ENCODE assay signal across 23 mouse cellular contexts in the genomic region with DNA sequence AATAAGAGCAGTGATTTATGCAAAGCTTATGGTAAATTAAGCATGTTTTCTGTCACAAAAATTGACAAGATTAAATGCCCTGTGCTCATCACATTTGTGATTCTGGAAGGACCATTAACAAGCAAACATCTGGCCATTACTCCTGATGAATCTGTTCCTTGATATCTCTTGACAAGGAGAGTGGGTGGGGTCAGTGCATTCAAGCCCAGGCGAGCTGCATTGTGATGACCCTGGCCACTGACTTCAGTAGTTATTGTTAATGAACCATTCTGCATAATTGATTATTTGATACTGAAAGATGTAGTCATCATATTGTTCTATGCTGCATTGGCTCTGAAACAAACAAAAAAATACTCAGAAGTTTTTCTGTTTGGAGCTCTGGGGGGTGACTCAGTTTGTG.
"Had no signal": no experiment of that assay in that cellular context is flagged by ENCODE, and none has a peak within 500 bp of the region (broad histone marks: within the 10 kb centered on the region; RNA-seq: fewer than 3 reads in every experiment).

No protein-coding gene starts in this region.

- H3K4me2 ChIP-seq: heart, embryonic 11.5 days; heart, embryonic 13.5 days; heart, embryonic 15.5 days; hindbrain, embryonic 15.5 days; limb, embryonic 12.5 days; liver, embryonic 11.5 days; liver, embryonic 13.5 days; liver, embryonic 15.5 days had no signal

- H3K27me3 ChIP-seq: heart, embryonic 13.5 days; heart, embryonic 15.5 days; hindbrain, embryonic 15.5 days; limb, embryonic 12.5 days; liver, embryonic 13.5 days; liver, embryonic 15.5 days had no signal

- DNase-seq: gastrocnemius, postnatal 14 days; gastrocnemius, postnatal 36 days; heart, adult 2 months; heart, postnatal 14 days; heart, postnatal 36 days; kidney, adult 11 months; kidney, adult 2 months; kidney, postnatal 10 days; kidney, postnatal 25 days; kidney, postnatal 4 days; liver; liver, embryonic 13.5 days had no signal

- H3K27ac ChIP-seq: heart, adult 2 months; heart, embryonic 13.5 days; heart, embryonic 15.5 days; hindbrain, embryonic 15.5 days; layer of hippocampus, adult 2 months; left cerebral cortex, adult 2 months; limb, embryonic 10.5 days; limb, embryonic 12.5 days; liver, embryonic 13.5 days; liver, embryonic 15.5 days had no signal

- H3K4me1 ChIP-seq: heart, embryonic 13.5 days; heart, embryonic 15.5 days; hindbrain, embryonic 15.5 days; limb, embryonic 10.5 days; limb, embryonic 12.5 days; liver, embryonic 13.5 days; liver, embryonic 15.5 days had no signal

- H3K4me3 ChIP-seq: heart, adult 2 months; heart, embryonic 13.5 days; heart, embryonic 15.5 days; hindbrain, embryonic 15.5 days; layer of hippocampus, adult 2 months; left cerebral cortex, adult 2 months; limb, embryonic 10.5 days; limb, embryonic 12.5 days; liver, embryonic 13.5 days; liver, embryonic 15.5 days had no signal

- ATAC-seq: intestine, embryonic 16.5 days had no signal

- H3K9me3 ChIP-seq: heart, embryonic 13.5 days; heart, embryonic 15.5 days; hindbrain, embryonic 15.5 days; limb, embryonic 10.5 days; limb, embryonic 12.5 days; liver, embryonic 13.5 days; liver, embryonic 15.5 days had no signal

- H3K9ac ChIP-seq: heart, embryonic 13.5 days; heart, embryonic 15.5 days; hindbrain, embryonic 15.5 days; limb, embryonic 12.5 days; liver, embryonic 13.5 days; liver, embryonic 15.5 days had no signal

- H3K36me3 ChIP-seq: heart, embryonic 13.5 days; heart, embryonic 15.5 days; hindbrain, embryonic 15.5 days; limb, embryonic 10.5 days; limb, embryonic 12.5 days; liver, embryonic 13.5 days; liver, embryonic 15.5 days had no signal
